Mouse (Mus musculus) heart, adult 2 months (tissue): ENCODE results near the gene Suz12.

Experiments used
- CTCF ChIP-seq: fragments of 200-600 bp; IDR thresholded peaks from 2 replicates; pipeline ENCODE4 v1.8.1; 2022; ENCODE audit warnings: antibody characterized with exemption, mild to moderate bottlenecking, moderate library complexity
- POLR2A ChIP-seq: fragments of 200-500 bp; IDR thresholded peaks from 2 replicates; pipeline ENCODE4 v1.6.1; 2011; ENCODE audit warnings: mild to moderate bottlenecking, low read depth, low read length, control low read depth; ENCODE audit not compliant: insufficient read depth

GRCm38 (mm10) chr11:79976222-79976621 lies 16.7 kb upstream of the Suz12 start:
- no peak for TF ChIP-seq CTCF
- TF ChIP-seq POLR2A: no peak
